Mouse (Mus musculus) kidney, adult 2 months (tissue): ENCODE measurements at regions not wholly inside any gene's neighbourhood (a gene's known extent, or its start where the extent isn't known, plus 50 kb on each side); places are given as distances from the start of the nearest gene placed in this dataset.

Experiments
- CTCF ChIP-seq: fragments of 200-500 bp; conservative IDR thresholded peaks from 2 replicates; pipeline ENCODE4 v1.5.1; 2011; ENCODE audit warnings: low read depth, mild to moderate bottlenecking, control low read depth, low read length, moderate library complexity, mixed read lengths; ENCODE audit not compliant: insufficient read depth, insufficient read length
- POLR2A ChIP-seq: fragments of 200-500 bp; IDR thresholded peaks from one replicate; pipeline ENCODE4 v1.6.1; 2011; ENCODE audit warnings: low read depth, low read length, control low read depth

- TF ChIP-seq CTCF (no peak), POLR2A (no peak)
Observed at GRCm38 (mm10) chr16:64329264-64330060, 272.7 kb downstream of the Csnka2ip start.
